Comparison of ENCODE assay signal across 16 mouse cellular contexts in the genomic region with DNA sequence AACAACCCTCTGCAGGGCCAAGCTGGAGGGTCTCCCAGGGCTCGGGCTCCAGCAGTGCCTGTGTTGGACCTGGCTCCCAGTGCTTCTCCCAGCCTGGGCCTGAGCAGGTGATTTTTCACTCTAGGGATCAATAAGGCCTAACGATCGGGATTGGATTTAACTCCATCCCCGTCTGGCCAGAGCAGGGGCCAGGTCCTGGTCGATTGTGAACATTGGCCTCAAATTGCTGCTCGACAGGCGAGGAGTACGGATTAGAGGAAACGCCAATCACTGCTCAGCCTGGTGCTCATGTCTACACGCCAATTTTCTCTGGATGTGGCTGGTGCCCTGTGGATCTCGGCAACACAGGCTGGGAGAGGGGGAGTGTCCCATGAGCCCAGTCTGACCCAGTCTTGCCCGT.
"Had no signal": no experiment of that assay in that cellular context is flagged by ENCODE, and none has a peak within 500 bp of the region (broad histone marks: within the 10 kb centered on the region; RNA-seq: fewer than 3 reads in every experiment).

No protein-coding gene starts in this region.

- H3K9me3 ChIP-seq: midbrain, embryonic 15.5 days; neural tube, embryonic 12.5 days; neural tube, embryonic 15.5 days had no signal

- H3K27ac ChIP-seq: kidney, postnatal 0 days; left cerebral cortex, adult 2 months; midbrain, embryonic 15.5 days; neural tube, embryonic 12.5 days; neural tube, embryonic 15.5 days had no signal

- H3K9ac ChIP-seq: midbrain, embryonic 15.5 days; neural tube, embryonic 12.5 days; neural tube, embryonic 15.5 days had no signal

- H3K4me3 ChIP-seq: left cerebral cortex, adult 2 months; midbrain, embryonic 15.5 days; neural tube, embryonic 12.5 days; neural tube, embryonic 15.5 days had no signal

- H3K4me1 ChIP-seq: midbrain, embryonic 15.5 days; neural tube, embryonic 12.5 days; neural tube, embryonic 15.5 days had no signal

- ATAC-seq: inflammation-experienced regulatory T-cells, adult 6 months; intestine, postnatal 0 days; midbrain, embryonic 15.5 days had no signal

- H3K27me3 ChIP-seq: midbrain, embryonic 15.5 days; neural tube, embryonic 12.5 days; neural tube, embryonic 15.5 days had no signal

- DNase-seq: kidney, adult 2 months; kidney, postnatal 36 days; layer of hippocampus, postnatal 36 days; lung, adult 2 months; lung, postnatal 14 days; lung, postnatal 4 days; thymus, adult 18-20 months; thymus, postnatal 36 days had no signal

- H3K4me2 ChIP-seq: midbrain, embryonic 11.5 days; midbrain, embryonic 15.5 days; neural tube, embryonic 12.5 days; neural tube, embryonic 15.5 days had no signal
